Comparison of ENCODE assay signal across 19 mouse cellular contexts in genomic region chr6:93874376-93874775, GRCm38 (mm10).
DNase-seq lines count a peak whose midpoint lies in the region; ATAC-seq and TF ChIP-seq lines count a peak whose summit lies in the region.
"Had no signal": no experiment of that assay in that cellular context is flagged by ENCODE, and none has a peak within 500 bp of the region (broad histone marks: within the 10 kb centered on the region; RNA-seq: fewer than 3 reads in every experiment).

No protein-coding gene starts in this region.

- H3K27me3 ChIP-seq in forebrain, embryonic 15.5 days: no peaks in the 10 kb centered on the region
- no peaks in the 10 kb centered on the region for H3K27me3 ChIP-seq in forebrain, postnatal 0 days (ENCODE audit: insufficient read depth, low read length)
- no peaks in the 10 kb centered on the region for H3K27me3 ChIP-seq in ES-Bruce4 (ENCODE audit: control insufficient read depth, insufficient read depth, low read length, poor library complexity, severe bottlenecking)
- no peaks in the 10 kb centered on the region for H3K27me3 ChIP-seq in intestine, postnatal 0 days (replicated peaks; ENCODE audit: control insufficient read depth, insufficient read depth, low read length)
- H3K27me3 ChIP-seq: embryonic facial prominence, embryonic 13.5 days; forebrain, embryonic 12.5 days; heart, embryonic 12.5 days; hindbrain, embryonic 12.5 days had no signal

- 0 out of 2 replicates have a peak overlapping the region, but pooled peaks have one; percentile 13 for H3K27ac ChIP-seq in forebrain, embryonic 15.5 days (replicated peaks)
- H3K27ac ChIP-seq in forebrain, postnatal 0 days (ENCODE audit: low read depth, low read length): no peak overlapping the region
- 0 out of 2 replicates have a peak overlapping the region, but pooled peaks have one; percentile 26 for H3K27ac ChIP-seq in left cerebral cortex, adult 2 months
- peak overlapping the region; percentile 59 for H3K27ac ChIP-seq in ES-Bruce4 (ENCODE audit: insufficient read depth, low read length)
- peak overlapping the region; percentile 62 for H3K27ac ChIP-seq in olfactory bulb, adult 2 months (ENCODE audit: insufficient read depth, low read depth, low read length)
- no peak overlapping the region for H3K27ac ChIP-seq in intestine, postnatal 0 days (ENCODE audit: low read depth, low read length)
- H3K27ac ChIP-seq: embryonic facial prominence, embryonic 13.5 days; forebrain, embryonic 12.5 days; gastrocnemius, adult 2 months; hindbrain, embryonic 12.5 days had no signal

- H3K4me3 ChIP-seq in forebrain, embryonic 15.5 days: no peak overlapping the region
- no peak overlapping the region for H3K4me3 ChIP-seq in forebrain, postnatal 0 days (ENCODE audit: low read depth, low read length)
- no peak overlapping the region for H3K4me3 ChIP-seq in left cerebral cortex, adult 2 months
- peak overlapping the region; percentile 31; the same call in 1 of the 2 replicates for H3K4me3 ChIP-seq in ES-Bruce4 (ENCODE audit: low read depth, low read length)
- no peak overlapping the region for H3K4me3 ChIP-seq in olfactory bulb, adult 2 months (ENCODE audit: insufficient read depth, low read depth, low read length)
- H3K4me3 ChIP-seq in intestine, postnatal 0 days (ENCODE audit: low read depth, low read length): no peak overlapping the region
- H3K4me3 ChIP-seq: embryonic facial prominence, embryonic 13.5 days; forebrain, embryonic 12.5 days; gastrocnemius, adult 2 months; heart, embryonic 12.5 days; hindbrain, embryonic 12.5 days had no signal

- TF ChIP-seq POLR2A in ES-Bruce4 (IDR thresholded peaks at IDR 0.05; ENCODE audit: insufficient read depth, low read length): no peak
- no peak for TF ChIP-seq POLR2A in olfactory bulb, adult 2 months (IDR thresholded peaks at IDR 0.05; ENCODE audit: insufficient read depth, low read depth, low read length)

- no peaks in the 10 kb centered on the region for H3K9me3 ChIP-seq in forebrain, embryonic 15.5 days
- H3K9me3 ChIP-seq in forebrain, postnatal 0 days (ENCODE audit: low read length): no peaks in the 10 kb centered on the region
- H3K9me3 ChIP-seq in ES-Bruce4 (replicated peaks; ENCODE audit: control insufficient read depth, insufficient read depth, low read length, poor library complexity, severe bottlenecking): no peaks in the 10 kb centered on the region
- no peaks in the 10 kb centered on the region for H3K9me3 ChIP-seq in intestine, postnatal 0 days (ENCODE audit: control insufficient read depth)
- H3K9me3 ChIP-seq: embryonic facial prominence, embryonic 13.5 days; forebrain, embryonic 12.5 days; heart, embryonic 12.5 days; hindbrain, embryonic 12.5 days had no signal

- 71% methylated on average over 2 of the region's 2 CpGs for WGBS in forebrain, embryonic 15.5 days
- 51% methylated on average over 2 of the region's 2 CpGs for WGBS in forebrain, postnatal 0 days
- 41% methylated on average over 2 of the region's 2 CpGs for WGBS in olfactory bulb, adult 2 months
- 85% methylated on average over 2 of the region's 2 CpGs for WGBS in intestine, postnatal 0 days

- no peak for TF ChIP-seq EP300 in ES-Bruce4 (IDR thresholded peaks at IDR 0.05; ENCODE audit: insufficient read depth, low read depth, low read length)

- no peak for TF ChIP-seq CTCF in forebrain, postnatal 0 days (IDR thresholded peaks at IDR 0.05; ENCODE audit: low read depth)
- no peak for TF ChIP-seq CTCF in left cerebral cortex, adult 2 months (IDR thresholded peaks at IDR 0.05)
- TF ChIP-seq CTCF in ES-Bruce4 (IDR thresholded peaks at IDR 0.05; ENCODE audit: low read depth, low read length): no peak
- TF ChIP-seq CTCF in olfactory bulb, adult 2 months (IDR thresholded peaks at IDR 0.05; ENCODE audit: insufficient read depth, low read depth, low read length): no peak
- TF ChIP-seq CTCF in intestine, postnatal 0 days (IDR thresholded peaks at IDR 0.05; ENCODE audit: low read depth): no peak

- DNase-seq in forebrain, postnatal 0 days: no peak
- no peak for DNase-seq in left cerebral cortex, adult 2 months (ENCODE audit: extremely low spot score in 1 of 2, low spot score in 2 of 2)
- DNase-seq in left cerebral cortex, adult 18-20 months (ENCODE audit: low spot score in 2 of 2): no peak
- DNase-seq: adrenal gland, postnatal 14 days; cerebellum, adult 18-20 months; gastrocnemius, adult 2 months; gastrocnemius, postnatal 25 days; heart, postnatal 36 days; kidney, adult 8-10 months had no signal

- no peak overlapping the region for H3K9ac ChIP-seq in forebrain, embryonic 15.5 days (replicated peaks)
- H3K9ac ChIP-seq in forebrain, postnatal 0 days: no peak overlapping the region
- H3K9ac ChIP-seq in ES-Bruce4 (ENCODE audit: low read depth, poor library complexity, severe bottlenecking): peak overlapping the region; percentile 6; the same call in 1 of the 2 replicates
- no peak overlapping the region for H3K9ac ChIP-seq in intestine, postnatal 0 days (ENCODE audit: low read depth, low read length)
- H3K9ac ChIP-seq: embryonic facial prominence, embryonic 13.5 days; forebrain, embryonic 12.5 days; heart, embryonic 12.5 days; hindbrain, embryonic 12.5 days had no signal

- ATAC-seq in forebrain, embryonic 15.5 days (replicated peaks): no peak
- no peak for ATAC-seq in forebrain, postnatal 0 days
- no peak for ATAC-seq in intestine, postnatal 0 days
- ATAC-seq: activated CD4-positive, CD25-positive, alpha-beta regulatory T cell, adult 4 months; intestine, embryonic 16.5 days had no signal

- no peak overlapping the region for H3K4me2 ChIP-seq in forebrain, embryonic 15.5 days (replicated peaks)
- H3K4me2 ChIP-seq in forebrain, postnatal 0 days (ENCODE audit: low read depth): no peak overlapping the region
- H3K4me2 ChIP-seq in intestine, postnatal 0 days (replicated peaks; ENCODE audit: low read depth): no peak overlapping the region
- H3K4me2 ChIP-seq: embryonic facial prominence, embryonic 13.5 days; forebrain, embryonic 12.5 days; heart, embryonic 12.5 days; hindbrain, embryonic 12.5 days had no signal

- no peaks in the 10 kb centered on the region for H3K36me3 ChIP-seq in forebrain, embryonic 15.5 days
- H3K36me3 ChIP-seq in forebrain, postnatal 0 days (ENCODE audit: insufficient read depth): no peaks in the 10 kb centered on the region
- H3K36me3 ChIP-seq in ES-Bruce4 (ENCODE audit: control insufficient read depth, insufficient read depth, low read length, poor library complexity, severe bottlenecking): no peaks in the 10 kb centered on the region
- no peaks in the 10 kb centered on the region for H3K36me3 ChIP-seq in intestine, postnatal 0 days (ENCODE audit: control insufficient read depth, insufficient read depth)
- H3K36me3 ChIP-seq: embryonic facial prominence, embryonic 13.5 days; forebrain, embryonic 12.5 days; heart, embryonic 12.5 days; hindbrain, embryonic 12.5 days had no signal

- peaks cover 16% of the 10 kb centered on the region for H3K4me1 ChIP-seq in forebrain, embryonic 15.5 days
- H3K4me1 ChIP-seq in forebrain, postnatal 0 days (ENCODE audit: insufficient read depth): 0 out of 2 replicates have a peak, but pooled peaks cover 7% of the 10 kb centered on the region
- H3K4me1 ChIP-seq in ES-Bruce4 (ENCODE audit: control insufficient read depth, insufficient read depth, low read length): peaks cover 2% of the 10 kb centered on the region
- H3K4me1 ChIP-seq in olfactory bulb, adult 2 months (ENCODE audit: control insufficient read depth, insufficient read depth, low read length): peaks cover 5% of the 10 kb centered on the region; the same call in 1 of the 2 replicates
- no peaks in the 10 kb centered on the region for H3K4me1 ChIP-seq in intestine, postnatal 0 days (replicated peaks; ENCODE audit: control insufficient read depth, insufficient read depth, low read length)

- intact Hi-C loops in left cerebral cortex, adult 2 months (cut with DNase I): no loop called here

Comparison
In these comparisons a context has a peak if more than half of its experiments do, and no peak if none do; other contexts are left out.
1. H3K27ac ChIP-seq: peak in forebrain, embryonic 15.5 days (single experiment), left cerebral cortex, adult 2 months (single experiment), ES-Bruce4 (single experiment) and olfactory bulb, adult 2 months (single experiment); none in forebrain, postnatal 0 days (single experiment) and intestine, postnatal 0 days (single experiment).